Mouse (Mus musculus) C2C12 (cell line): ENCODE measurements around the gene Lmcd1. TPM values are rescaled to one million over a fixed set of nuclear protein-coding genes. Genes with fewer than 3 reads are reported as not detected.

Experiments used
- H3K27me3 ChIP-seq: one replicate; pipeline ENCODE4 v1.6.1; 2011; ENCODE audit not compliant: control insufficient read depth, insufficient read depth, insufficient read length
- H3K36me3 ChIP-seq: one replicate; pipeline ENCODE4 v1.6.1; 2011; ENCODE audit not compliant: control insufficient read depth, insufficient read depth
- H3K4me3 ChIP-seq: one replicate; pipeline ENCODE4 v1.5.1; 2011; ENCODE audit warnings: mild to moderate bottlenecking, control low read depth; ENCODE audit not compliant: poor library complexity, insufficient read depth, severe bottlenecking
- H3K79me2 ChIP-seq: one replicate; pipeline ENCODE4 v1.6.1; 2011; ENCODE audit not compliant: control insufficient read depth, insufficient read depth
- H3K79me3 ChIP-seq: one replicate; pipeline ENCODE4 v1.6.1; 2011; ENCODE audit warnings: low read depth, control low read depth
- H3ac ChIP-seq: one replicate; pipeline ENCODE3; 2011; ENCODE audit warnings: low read depth; ENCODE audit not compliant: control insufficient read depth, insufficient read length
- CEBPB ChIP-seq: IDR thresholded peaks from one replicate; pipeline ENCODE4 v1.6.1; 2011; ENCODE audit warnings: low read depth, mild to moderate bottlenecking, control low read depth, moderate library complexity
- CTCF ChIP-seq: IDR thresholded peaks from one replicate; pipeline ENCODE4 v1.5.1; 2011; ENCODE audit not compliant: control insufficient read depth, insufficient read depth, insufficient read length
- FOSL1 ChIP-seq: IDR thresholded peaks from one replicate; pipeline ENCODE4 v1.8.0; 2011; ENCODE audit warnings: mild to moderate bottlenecking, low read length; ENCODE audit not compliant: poor library complexity, insufficient read depth, severe bottlenecking
- MAX ChIP-seq: IDR thresholded peaks from one replicate; pipeline ENCODE4 v1.6.1; 2011; ENCODE audit warnings: mild to moderate bottlenecking, control low read depth
- MYOD1 ChIP-seq: IDR thresholded peaks from one replicate; pipeline ENCODE4 v1.6.1; 2011; ENCODE audit warnings: low read depth; ENCODE audit not compliant: control insufficient read depth, insufficient read length
- MYOG ChIP-seq: IDR thresholded peaks from one replicate; pipeline ENCODE4 v1.6.1; 2011; ENCODE audit not compliant: control insufficient read depth, insufficient read length; ENCODE audit errors: extremely low read depth
- USF1 ChIP-seq: IDR thresholded peaks from one replicate; pipeline ENCODE4 v1.6.1; 2011; ENCODE audit warnings: low read depth, mild to moderate bottlenecking, control low read depth, moderate library complexity
- polyA plus RNA-seq: library from polyadenylated mRNA; unstranded; fragments of >200 nt; fragmentation: generic; extraction: Trizol; gene quantifications from one replicate; pipeline ENCODE4 v1.2.1, GENCODE M21; 2012; ENCODE audit warnings: missing spikeins

Lmcd1 gene
- polyA plus RNA-seq, 1 experiment, result 1.8 TPM

GRCm38 (mm10) chr6:112339016-112339415 lies 65.5 kb downstream of the Lmcd1 start:
- H3K36me3 ChIP-seq, result no peaks in the 10 kb centered on the region
- H3K27me3 ChIP-seq, result no peaks in the 10 kb centered on the region
- H3K4me3 ChIP-seq, result no peak overlapping the region
- no peak overlapping the region for H3ac ChIP-seq
- H3K79me3 ChIP-seq, result no peaks in the 10 kb centered on the region
- TF ChIP-seq CTCF (no peak), MYOG (no peak), CEBPB (no peak), FOSL1 (no peak), MYOD1 (no peak), USF1 (no peak), MAX (no peak)
- H3K79me2 ChIP-seq, result no peaks in the 10 kb centered on the region

- Histone ChIP-seq H3K79me3 (no peaks in the 10 kb centered on the region), H3K36me3 (no peaks in the 10 kb centered on the region), H3K4me3 (no peak overlapping the region), H3K79me2 (no peaks in the 10 kb centered on the region), H3ac (no peak overlapping the region), H3K27me3 (no peaks in the 10 kb centered on the region)
- TF ChIP-seq MYOD1, result no peak
- TF ChIP-seq MYOG, result no peak
Measured at GRCm38 (mm10) chr6:112350452-112350851, 76.9 kb downstream of the Lmcd1 start.

GRCm38 (mm10) chr6:112359341-112359740 lies 85.8 kb downstream of the Lmcd1 start:
- Histone ChIP-seq H3K27me3 (peaks cover 6% of the 10 kb centered on the region), H3K79me3 (no peaks in the 10 kb centered on the region), H3K36me3 (no peaks in the 10 kb centered on the region), H3K4me3 (no peak overlapping the region), H3ac (no peak overlapping the region), H3K79me2 (no peaks in the 10 kb centered on the region)
- no peak for TF ChIP-seq MAX
- no peak for TF ChIP-seq MYOG
- no peak for TF ChIP-seq CTCF
- TF ChIP-seq MYOD1, result no peak
- no peak for TF ChIP-seq FOSL1
- TF ChIP-seq CEBPB, result no peak
- TF ChIP-seq USF1, result no peak

- no peaks in the 10 kb centered on the region for H3K36me3 ChIP-seq
- no peaks in the 10 kb centered on the region for H3K79me2 ChIP-seq
- H3K4me3 ChIP-seq, result no peak overlapping the region
- peaks cover 6% of the 10 kb centered on the region for H3K27me3 ChIP-seq
- no peaks in the 10 kb centered on the region for H3K79me3 ChIP-seq
- TF ChIP-seq CTCF, result no peak
- no peak for TF ChIP-seq MAX
- TF ChIP-seq USF1, result no peak
- no peak for TF ChIP-seq MYOD1
- TF ChIP-seq FOSL1, result no peak
- no peak for TF ChIP-seq CEBPB
- no peak for TF ChIP-seq MYOG
- H3ac ChIP-seq, result no peak overlapping the region
Measured at GRCm38 (mm10) chr6:112360676-112361075, 87.1 kb downstream of the Lmcd1 start.

GRCm38 (mm10) chr6:112362349-112362958 lies 88.9 kb downstream of the Lmcd1 start:
- TF ChIP-seq CEBPB (no peak), CTCF (peak; percentile 74)
- no peaks in the 10 kb centered on the region for H3K79me3 ChIP-seq
- H3K4me3 ChIP-seq, result no peak overlapping the region
- no peaks in the 10 kb centered on the region for H3K79me2 ChIP-seq
- no peak overlapping the region for H3ac ChIP-seq
- peaks cover 6% of the 10 kb centered on the region for H3K27me3 ChIP-seq
- no peaks in the 10 kb centered on the region for H3K36me3 ChIP-seq

- no peaks in the 10 kb centered on the region for H3K36me3 ChIP-seq
- H3K4me3 ChIP-seq, result no peak overlapping the region
- H3K79me2 ChIP-seq, result no peaks in the 10 kb centered on the region
- H3ac ChIP-seq, result no peak overlapping the region
- no peak for TF ChIP-seq FOSL1
- no peak for TF ChIP-seq MYOD1
- TF ChIP-seq USF1, result no peak
- TF ChIP-seq CTCF, result no peak
- TF ChIP-seq CEBPB, result no peak
- TF ChIP-seq MYOG, result no peak
- no peak for TF ChIP-seq MAX
- H3K27me3 ChIP-seq, result peaks cover 9% of the 10 kb centered on the region
- H3K79me3 ChIP-seq, result no peaks in the 10 kb centered on the region
Measured at GRCm38 (mm10) chr6:112364581-112364980, 91.0 kb downstream of the Lmcd1 start.
